Mouse (Mus musculus) hindbrain, embryonic 10.5 days (tissue): ENCODE measurements around the gene Lrat. TPM values are rescaled to one million over a fixed set of nuclear protein-coding genes. Genes with fewer than 3 reads are reported as not detected.

ENCODE experiments used
- DNase-seq: peaks from one replicate; pipeline ENCODE4 v3.0.0-alpha.2; 2017; ENCODE audit warnings: low spot score
- H3K27ac ChIP-seq: fragments of 300-500 bp; sonication (generic); 2 replicates; pipeline ENCODE4 v1.5.1; 2016; ENCODE audit warnings: mild to moderate bottlenecking, moderate library complexity
- H3K27me3 ChIP-seq: fragments of 300-500 bp; sonication (generic); 2 replicates; pipeline ENCODE4 v1.6.1; 2016; ENCODE audit warnings: mild to moderate bottlenecking; ENCODE audit not compliant: poor library complexity, insufficient read depth, severe bottlenecking
- H3K36me3 ChIP-seq: fragments of 300-500 bp; sonication (generic); 2 replicates; pipeline ENCODE4 v1.6.1; 2016; ENCODE audit warnings: mild to moderate bottlenecking, moderate library complexity
- H3K4me1 ChIP-seq: fragments of 300-500 bp; sonication (generic); replicated peaks from 2 replicates; pipeline ENCODE4 v1.6.1; 2016; ENCODE audit warnings: mild to moderate bottlenecking
- H3K4me3 ChIP-seq: fragments of 300-500 bp; sonication (generic); 2 replicates; pipeline ENCODE4 v1.5.1; 2016; ENCODE audit warnings: mild to moderate bottlenecking, moderate library complexity
- H3K9me3 ChIP-seq: fragments of 300-500 bp; sonication (generic); 2 replicates; pipeline ENCODE4 v1.6.1; 2016; ENCODE audit warnings: mild to moderate bottlenecking, moderate library complexity
- WGBS: fragments of 180-500 bp; shearing (Covaris S2); methylation state at CpG from one replicate; pipeline ENCODE4 v1.1.7; 2016; 5-methylcytosine and 5-hydroxymethylcytosine counted together
- polyA plus RNA-seq: library from polyadenylated mRNA; unstranded; fragments of >200 nt; fragmentation: Nextera tagmentation; extraction: Ambion mirVana; gene quantifications from 2 replicates; pipeline ENCODE4 v1.2.1, GENCODE M21; 2016

Lrat gene
- polyA plus RNA-seq, 1 experiment from 2014 or later, result not detected

DNA sequence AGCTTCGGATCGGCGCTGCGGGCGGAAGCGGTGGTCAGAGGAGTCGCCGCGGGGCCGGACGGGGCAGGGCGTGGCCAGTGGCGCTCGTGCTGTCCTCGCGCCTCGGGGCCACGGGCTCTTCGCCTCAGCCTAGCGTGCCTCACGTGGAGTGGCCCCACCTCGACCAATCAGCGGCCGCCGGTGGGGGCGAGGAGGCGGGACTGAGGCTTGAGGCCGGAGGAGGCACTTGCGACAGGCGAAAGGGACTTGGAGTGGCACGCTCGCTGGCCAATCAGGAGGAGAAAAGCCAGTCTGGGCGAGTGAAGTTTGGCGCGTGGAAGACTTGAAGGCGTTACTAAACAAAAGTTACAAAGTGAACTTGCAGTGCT is 27.4 kb downstream of the Lrat start, which contains the start of gene Rbm46:
TSS of gene Rbm46 (minus strand) at position 112 of the 368 bp plus-strand sequence.
- Histone ChIP-seq H3K27me3 (peaks cover 29% of the 10 kb centered on the region), H3K27ac (peak within 1 kb of the TSS; percentile 53; the same call in 1 of the 2 replicates)
- 25% methylated on average over 36 of the region's 36 CpGs for WGBS

DNA sequence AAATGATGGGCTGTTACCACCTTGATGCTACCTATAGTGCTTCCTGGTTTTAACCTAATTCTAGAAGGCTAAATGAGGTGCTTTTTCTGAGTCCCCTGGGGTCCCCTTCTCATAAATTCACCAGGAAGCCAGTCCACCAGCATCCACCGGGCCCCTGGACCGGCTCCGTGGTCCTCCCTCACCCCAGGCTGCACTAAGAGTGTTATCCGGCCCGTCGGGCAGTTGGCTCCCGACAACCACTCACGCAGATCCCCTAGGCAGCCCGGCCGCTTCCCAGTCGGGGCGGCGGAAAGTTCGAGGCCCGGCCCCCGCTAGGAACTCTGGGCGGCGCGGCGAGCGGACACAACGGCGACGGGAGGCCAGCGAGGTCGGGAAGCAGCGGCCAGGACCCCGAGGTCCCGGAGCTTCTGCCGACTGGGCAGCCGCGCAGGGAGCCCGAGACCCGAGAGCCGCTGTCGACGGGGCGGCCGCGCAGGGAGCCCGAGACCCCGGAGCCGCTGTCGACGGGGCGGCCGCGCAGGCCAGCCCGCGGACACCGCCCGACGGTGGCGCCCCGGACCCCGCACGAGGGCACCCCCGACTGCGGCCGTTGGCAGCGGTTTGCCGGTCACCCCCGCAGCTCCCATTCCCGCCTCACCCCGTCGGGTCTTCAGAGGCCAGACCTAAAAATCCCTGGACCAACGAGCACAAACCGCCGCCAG is 28.0 kb downstream of the Lrat start:
- Histone ChIP-seq H3K36me3 (no peaks in the 10 kb centered on the region), H3K27ac (peak overlapping the region; percentile 53; the same call in 1 of the 2 replicates), H3K27me3 (peaks cover 29% of the 10 kb centered on the region), H3K9me3 (peaks cover 8% of the 10 kb centered on the region), H3K4me3 (peak overlapping the region; percentile 47), H3K4me1 (peaks cover 10% of the 10 kb centered on the region)
- DNase-seq, result peak; percentile 18
- 26% methylated on average over 69 of the region's 69 CpGs for WGBS

More for the DNA sequence above, 27.4 kb downstream of the Lrat start, which contains the start of gene Rbm46:
- Histone ChIP-seq H3K4me3 (peak within 1 kb of the TSS; percentile 47), H3K4me1 (peaks cover 10% of the 10 kb centered on the region), H3K36me3 (no peaks in the 10 kb centered on the region), H3K9me3 (peaks cover 8% of the 10 kb centered on the region)
- DNase-seq, result peak; percentile 84

DNA sequence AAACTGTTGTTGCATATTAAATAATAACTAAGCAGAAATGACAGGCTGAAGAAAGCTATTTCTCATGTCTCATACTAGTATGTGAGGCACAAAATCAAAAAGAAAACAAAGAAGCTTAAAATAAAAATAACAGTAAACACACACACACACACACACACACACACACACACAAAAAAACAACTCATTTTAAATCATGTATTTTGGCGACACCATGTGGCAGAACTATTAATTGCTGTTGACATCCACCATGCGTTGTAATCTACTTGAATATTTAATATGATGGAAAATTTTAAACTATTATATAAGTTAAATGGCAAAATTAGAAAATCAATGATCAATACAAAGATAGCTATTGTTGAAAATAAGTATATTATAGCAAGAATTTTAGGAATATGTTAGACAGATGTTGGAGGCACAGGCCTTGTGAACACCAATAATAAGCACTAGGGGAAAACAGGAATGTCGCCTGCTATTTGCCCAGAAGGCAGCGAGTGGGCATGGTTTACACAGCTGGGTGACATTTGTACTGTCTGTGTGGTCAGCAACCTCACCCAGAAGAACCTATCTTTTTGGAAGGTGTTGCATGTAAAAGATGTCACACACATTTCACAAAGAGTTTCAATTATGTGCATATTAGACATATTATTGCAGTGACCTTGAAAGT is 46.2 kb downstream of the Lrat start:
- no peaks in the 10 kb centered on the region for H3K9me3 ChIP-seq
- no peaks in the 10 kb centered on the region for H3K27me3 ChIP-seq
- H3K36me3 ChIP-seq, result no peaks in the 10 kb centered on the region
- H3K4me1 ChIP-seq, result no peaks in the 10 kb centered on the region
- DNase-seq, result peak; percentile 17
- no peak overlapping the region for H3K27ac ChIP-seq
- WGBS, result 24% methylated on average over 4 of the region's 4 CpGs
- no peak overlapping the region for H3K4me3 ChIP-seq

Other genes with a start within 250 kb of the Lrat start
- 1.9 and 2.2 TPM in 2 replicates for gene Rbm46, start 27.5 kb downstream of the Lrat start, polyA plus RNA-seq
- not detected in 2 replicates for gene Fgg, start 103.8 kb upstream of the Lrat start, polyA plus RNA-seq
- gene Fga, start 122.1 kb upstream of the Lrat start, polyA plus RNA-seq, result not detected in 2 replicates
- not detected in 2 replicates for gene Fgb, start 145.9 kb upstream of the Lrat start, polyA plus RNA-seq
- 138 and 139 TPM in 2 replicates for gene Plrg1, start 151.5 kb upstream of the Lrat start, polyA plus RNA-seq
- gene Dchs2, start 224.0 kb upstream of the Lrat start, polyA plus RNA-seq, result 0.42 and 0.59 TPM in 2 replicates